Mouse (Mus musculus): ENCODE measurements around the gene Cox8a.
A peak's percentile ranks its signal among the peaks of the same experiment; 100 is the strongest.

The Cox8a gene

GRCm38 (mm10) chr19:7185715-7186291, 31.6 kb downstream of the Cox8a start:
- ATAC-seq (ENCODE audit: low TSS enrichment): no peak

- ATAC-seq (ENCODE audit: low TSS enrichment): no peak
Observed at GRCm38 (mm10) chr19:7185059-7185458, 32.4 kb downstream of the Cox8a start.

GRCm38 (mm10) chr19:7183419-7183818, 34.0 kb downstream of the Cox8a start:
- no peak for ATAC-seq (ENCODE audit: low TSS enrichment)

GRCm38 (mm10) chr19:7182273-7182949, 35.0 kb downstream of the Cox8a start:
- ATAC-seq (ENCODE audit: low TSS enrichment): 0 out of 2 replicates have a peak, but pooled peaks have one; percentile 22

GRCm38 (mm10) chr19:7181496-7181895, 35.9 kb downstream of the Cox8a start:
- ATAC-seq (ENCODE audit: low TSS enrichment): no peak

- no peak for ATAC-seq (ENCODE audit: low TSS enrichment)
Observed at GRCm38 (mm10) chr19:7180756-7181405, 36.5 kb downstream of the Cox8a start.

- ATAC-seq (ENCODE audit: low TSS enrichment): no peak
Observed at GRCm38 (mm10) chr19:7178841-7179452, 38.5 kb downstream of the Cox8a start.

GRCm38 (mm10) chr19:7177804-7178511, 39.5 kb downstream of the Cox8a start:
- ATAC-seq (ENCODE audit: low TSS enrichment): 0 out of 2 replicates have a peak, but pooled peaks have one; percentile 27

- no peak for ATAC-seq (ENCODE audit: low TSS enrichment)
Observed at GRCm38 (mm10) chr19:7176041-7176696, 41.2 kb downstream of the Cox8a start.

- peak; percentile 85 for ATAC-seq (ENCODE audit: low TSS enrichment)
Observed at GRCm38 (mm10) chr19:7172051-7172866, 45.2 kb downstream of the Cox8a start.

- no peak for ATAC-seq (ENCODE audit: low TSS enrichment)
Observed at GRCm38 (mm10) chr19:7171447-7171846, 46.0 kb downstream of the Cox8a start.

- no peak for ATAC-seq (ENCODE audit: low TSS enrichment)
Observed at GRCm38 (mm10) chr19:7170916-7171315, 46.5 kb downstream of the Cox8a start.

- ATAC-seq (ENCODE audit: low TSS enrichment): no peak
Observed at GRCm38 (mm10) chr19:7168423-7168822, 49.0 kb downstream of the Cox8a start.

- no peak for ATAC-seq (ENCODE audit: low TSS enrichment)
Observed at GRCm38 (mm10) chr19:7166767-7167166, 50.6 kb downstream of the Cox8a start.

GRCm38 (mm10) chr19:7166200-7166711, 51.2 kb downstream of the Cox8a start:
- no peak for ATAC-seq (ENCODE audit: low TSS enrichment)

- no peak for ATAC-seq (ENCODE audit: low TSS enrichment)
Observed at GRCm38 (mm10) chr19:7165509-7166199, 51.8 kb downstream of the Cox8a start.

Data from frontal cortex, adult (tissue).